Mouse (Mus musculus): ENCODE measurements around the gene Cts3. TPM values are rescaled to one million over a fixed set of nuclear protein-coding genes. Genes with fewer than 3 reads are reported as not detected.
"Not testable (repeated sequence)": the region's sequence is repeated elsewhere in the genome, so short reads cannot be mapped to it uniquely, and the experiment has no call there.

Gene Cts3
- polyA plus RNA-seq (2014; fragmentation: Nextera tagmentation; extraction: Ambion mirVana): not detected in 2 replicates

- Histone ChIP-seq H3K9me3 (ENCODE audit: control insufficient read depth, low read length) (peaks cover 54% of the 10 kb centered on the region), H3K27me3 (ENCODE audit: control insufficient read depth, insufficient read depth, low read length) (no peaks in the 10 kb centered on the region), H3K4me3 (replicated peaks; ENCODE audit: low read length) (no peak within 1 kb of the TSS), H3K9ac (no peak within 1 kb of the TSS), H3K36me3 (replicated peaks; ENCODE audit: control insufficient read depth, insufficient read depth) (no peaks in the 10 kb centered on the region), H3K27ac (no peak within 1 kb of the TSS), H3K4me1 (replicated peaks; ENCODE audit: control insufficient read depth, insufficient read depth, low read length) (no peaks in the 10 kb centered on the region), H3K4me2 (replicated peaks) (no peak within 1 kb of the TSS)
- ATAC-seq (ENCODE audit: low FRiP score) (no peak), DNase-seq (ENCODE audit: low spot score) (no peak)
Observed at GRCm38 (mm10) chr13:61570027-61570426, at the start of gene Cts3. TSS of gene Cts3 (minus strand) at chr13:61570127.

DNA sequence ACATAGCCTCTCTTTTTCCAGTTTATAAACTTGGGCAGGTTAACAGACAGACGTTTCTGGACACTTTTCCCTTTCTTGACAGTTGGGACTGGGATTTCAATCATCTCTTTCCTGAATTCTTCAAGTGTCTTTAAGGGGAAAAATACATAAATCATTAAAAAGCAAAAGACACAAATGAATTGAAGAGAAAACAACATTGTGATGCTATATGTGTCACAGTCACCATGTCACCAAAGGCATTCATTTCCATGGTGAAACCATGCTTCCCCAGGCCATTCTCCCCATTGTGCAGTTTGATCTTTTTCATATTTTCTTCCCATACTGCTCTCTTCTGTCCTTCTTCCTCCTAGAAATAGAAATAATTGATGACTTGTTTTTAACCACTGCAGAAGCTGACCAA, 1.9 kb downstream of the Cts3 start, which contains the start of gene Gm49352:
Gene Gm49352 (minus strand): TSS at position 101 of the 400 bp plus-strand sequence.
- H3K27me3 ChIP-seq (ENCODE audit: control insufficient read depth, insufficient read depth, low read length); H3K4me1 ChIP-seq (replicated peaks; ENCODE audit: control insufficient read depth, insufficient read depth, low read length); DNase-seq (ENCODE audit: low spot score); H3K36me3 ChIP-seq (replicated peaks; ENCODE audit: control insufficient read depth, insufficient read depth); H3K9ac ChIP-seq; H3K4me2 ChIP-seq (replicated peaks); ATAC-seq (ENCODE audit: low FRiP score); H3K4me3 ChIP-seq (replicated peaks; ENCODE audit: low read length); H3K27ac ChIP-seq: not testable (repeated sequence)
- peaks cover 62% of the 10 kb centered on the region for H3K9me3 ChIP-seq (ENCODE audit: control insufficient read depth, low read length)
- 40% methylated on average over 1 of the region's 1 CpGs for WGBS

GRCm38 (mm10) chr13:61541631-61542030, 28.3 kb downstream of the Cts3 start, which contains the start of gene Ctsm:
TSS of gene Ctsm (minus strand) at chr13:61541839.
- H3K27me3 ChIP-seq (ENCODE audit: control insufficient read depth, insufficient read depth, low read length): no peaks in the 10 kb centered on the region
- ATAC-seq (ENCODE audit: low FRiP score) (no peak), DNase-seq (ENCODE audit: low spot score) (no peak)
- H3K36me3 ChIP-seq (replicated peaks; ENCODE audit: control insufficient read depth, insufficient read depth): no peaks in the 10 kb centered on the region
- peaks cover 39% of the 10 kb centered on the region for H3K9me3 ChIP-seq (ENCODE audit: control insufficient read depth, low read length)
- no peak within 1 kb of the TSS for H3K4me3 ChIP-seq (replicated peaks; ENCODE audit: low read length)
- 69% methylated on average over 4 of the region's 4 CpGs for WGBS
- no peak within 1 kb of the TSS for H3K4me2 ChIP-seq (replicated peaks)
- no peak within 1 kb of the TSS for H3K9ac ChIP-seq
- H3K27ac ChIP-seq: no peak within 1 kb of the TSS
- H3K4me1 ChIP-seq (replicated peaks; ENCODE audit: control insufficient read depth, insufficient read depth, low read length): no peaks in the 10 kb centered on the region

Other genes starting within 250 kb of the Cts3 start
- gene Cts7, start 211.9 kb downstream of the Cts3 start, polyA plus RNA-seq (2014; fragmentation: Nextera tagmentation; extraction: Ambion mirVana): not detected in 2 replicates
- gene Ctsm, start 28.3 kb downstream of the Cts3 start, polyA plus RNA-seq (2014; fragmentation: Nextera tagmentation; extraction: Ambion mirVana): not detected in 2 replicates
- not detected in 2 replicates for gene Gm49352, start 2.0 kb downstream of the Cts3 start, polyA plus RNA-seq (2014; fragmentation: Nextera tagmentation; extraction: Ambion mirVana)